Mouse (Mus musculus): ENCODE measurements around the gene Cyp2t4.

DNA sequence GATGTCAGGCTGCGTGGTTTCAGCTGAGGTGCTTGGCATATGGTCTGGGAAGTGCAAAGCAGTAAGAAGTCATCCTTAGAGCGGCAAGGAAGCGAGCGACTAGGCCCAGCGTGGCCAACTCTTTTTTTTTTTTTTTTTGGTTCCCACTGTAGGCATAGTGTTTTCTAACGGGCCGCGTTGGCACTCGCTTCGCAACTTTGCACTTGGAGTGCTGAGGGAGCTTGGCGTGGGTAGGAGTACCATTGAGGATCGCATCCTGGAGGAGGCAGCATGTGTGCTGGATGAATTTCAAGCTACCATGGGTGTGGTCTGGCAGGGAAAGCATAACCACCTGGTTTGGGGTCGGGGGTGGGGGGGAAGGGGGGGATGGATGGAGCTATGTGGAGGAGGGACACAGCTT lies 2.5 kb downstream of the Cyp2t4 start:
- TF ChIP-seq CHD2 (IDR thresholded peaks at IDR 0.05; ENCODE audit: low read depth, low read length) = no peak
- TF ChIP-seq ZC3H11A (IDR thresholded peaks at IDR 0.05; ENCODE audit: borderline replicate concordance, low read depth, low read length) = no peak
- no peak for TF ChIP-seq ZNF384 (IDR thresholded peaks at IDR 0.05; ENCODE audit: low read depth, low read length)
- no peak for TF ChIP-seq HCFC1 (IDR thresholded peaks at IDR 0.05; ENCODE audit: borderline replicate concordance, insufficient read depth, low read length)
- no peak for TF ChIP-seq MAFK (IDR thresholded peaks at IDR 0.05; ENCODE audit: insufficient read depth, low read depth, low read length)
